Mouse (Mus musculus): Measurements from ENCODE around the gene Pknox1.

- TF ChIP-seq CTCF (IDR thresholded peaks at IDR 0.05; ENCODE audit: borderline replicate concordance, control insufficient read depth, extremely low read depth, insufficient read depth, low read length, poor library complexity) = no peak
- TF ChIP-seq POLR2A (IDR thresholded peaks at IDR 0.05; ENCODE audit: control insufficient read depth, extremely low read depth, insufficient read depth, low read length, poor library complexity) = no peak
Measured at GRCm38 (mm10) chr17:31571689-31572088, 7.2 kb downstream of the Pknox1 start.

All from thymus, adult 2 months (tissue).